Mouse (Mus musculus) adrenal gland, adult (tissue): ENCODE data around the gene Agbl5.

Experiments
- DNase-seq, 2 experiments: peaks; one replicate each; pipeline ENCODE4 v3.0.0; 2022 to 2023; ENCODE audit warnings: low spot score in 1 of 2; ENCODE audit not compliant: inconsistent age in 2 of 2

Agbl5 gene

GRCm38 (mm10) chr5:30887331-30887761, 1.1 kb upstream of the Agbl5 start:
- DNase-seq: peak; percentile 81 to 92

- peak; percentile 94 to 99 for DNase-seq
Observed at GRCm38 (mm10) chr5:30887858-30888336, 597 bp upstream of the Agbl5 start.

- DNase-seq: no peak
Observed at GRCm38 (mm10) chr5:30889088-30889754, 727 bp downstream of the Agbl5 start.

- no peak for DNase-seq
Observed at GRCm38 (mm10) chr5:30890375-30890774, 1.9 kb downstream of the Agbl5 start.

- DNase-seq: no peak
Observed at GRCm38 (mm10) chr5:30901860-30902259, 13.4 kb downstream of the Agbl5 start.

GRCm38 (mm10) chr5:30907413-30908059, 19.0 kb downstream of the Agbl5 start, which contains the start of gene Ost4:
TSS of gene Ost4 (minus strand) at chr5:30907788.
- peak; percentile 98 to 99 for DNase-seq

GRCm38 (mm10) chr5:30908426-30909299, 20.2 kb downstream of the Agbl5 start:
- peak; percentile 36 to 60 for DNase-seq

GRCm38 (mm10) chr5:30909300-30909659, 20.8 kb downstream of the Agbl5 start:
- peak; percentile 40 to 78 for DNase-seq

- DNase-seq: no peak
Observed at GRCm38 (mm10) chr5:30909863-30910262, 21.4 kb downstream of the Agbl5 start.

GRCm38 (mm10) chr5:30910481-30910880, 22.0 kb downstream of the Agbl5 start:
- DNase-seq: no peak

- no peak for DNase-seq
Observed at GRCm38 (mm10) chr5:30912156-30912555, 23.7 kb downstream of the Agbl5 start.

GRCm38 (mm10) chr5:30913060-30913841, 24.8 kb downstream of the Agbl5 start, which contains the start of gene Emilin1:
TSS of gene Emilin1 (plus strand) at chr5:30913402.
- peak; percentile 59 to 75 for DNase-seq

GRCm38 (mm10) chr5:30914101-30914635, 25.7 kb downstream of the Agbl5 start:
- DNase-seq: no peak

GRCm38 (mm10) chr5:30914849-30915248, 26.4 kb downstream of the Agbl5 start:
- peak in 1 of 2 experiments; percentile 31 for DNase-seq

GRCm38 (mm10) chr5:30915456-30915855, 27.0 kb downstream of the Agbl5 start:
- DNase-seq: peak in 1 of 2 experiments; percentile 60

GRCm38 (mm10) chr5:30915974-30916433, 27.5 kb downstream of the Agbl5 start:
- peak; percentile 93 to 97 for DNase-seq

GRCm38 (mm10) chr5:30916841-30917240, 28.3 kb downstream of the Agbl5 start:
- peak; percentile 39 to 42 for DNase-seq

- DNase-seq: peak in 1 of 2 experiments; percentile 45
Observed at GRCm38 (mm10) chr5:30917348-30917747, 28.9 kb downstream of the Agbl5 start.

- DNase-seq: no peak
Observed at GRCm38 (mm10) chr5:30917891-30918670, 29.6 kb downstream of the Agbl5 start.
